Mouse (Mus musculus) retina, adult 2 months (tissue): Measurements from ENCODE around the gene Cald1.

Source experiments
- DNase-seq: peaks from one replicate; pipeline ENCODE4 v3.0.0-alpha.2; 2012; ENCODE audit warnings: low read depth, low spot score

Gene Cald1

GRCm38 (mm10) chr6:34613122-34613521 is 14.8 kb downstream of the Cald1 start:
- no peak for DNase-seq

GRCm38 (mm10) chr6:34615419-34615818 is 17.1 kb downstream of the Cald1 start:
- DNase-seq, result no peak

- no peak for DNase-seq
These were observed 21.2 kb downstream of the Cald1 start for GRCm38 (mm10) chr6:34619494-34619893.

GRCm38 (mm10) chr6:34620242-34620641 is 21.9 kb downstream of the Cald1 start:
- no peak for DNase-seq

GRCm38 (mm10) chr6:34622865-34623264 is 24.6 kb downstream of the Cald1 start:
- DNase-seq, result no peak

GRCm38 (mm10) chr6:34623290-34623689 is 25.0 kb downstream of the Cald1 start:
- DNase-seq, result no peak

- DNase-seq, result no peak
These were observed 26.2 kb downstream of the Cald1 start for GRCm38 (mm10) chr6:34624536-34624935.

GRCm38 (mm10) chr6:34626586-34627245 is 28.4 kb downstream of the Cald1 start:
- no peak for DNase-seq

- DNase-seq, result no peak
These were observed 29.8 kb downstream of the Cald1 start for GRCm38 (mm10) chr6:34628131-34628530.

GRCm38 (mm10) chr6:34633776-34634175 is 35.5 kb downstream of the Cald1 start:
- DNase-seq, result no peak

- DNase-seq, result no peak
These were observed 39.5 kb downstream of the Cald1 start for GRCm38 (mm10) chr6:34637588-34638438.

GRCm38 (mm10) chr6:34638667-34639066 is 40.4 kb downstream of the Cald1 start:
- no peak for DNase-seq

GRCm38 (mm10) chr6:34640226-34640625 is 41.9 kb downstream of the Cald1 start:
- DNase-seq, result no peak

- no peak for DNase-seq
These were observed 42.8 kb downstream of the Cald1 start for GRCm38 (mm10) chr6:34641081-34641480.

- DNase-seq, result no peak
These were observed 43.8 kb downstream of the Cald1 start for GRCm38 (mm10) chr6:34642075-34642547.

- no peak for DNase-seq
These were observed 49.9 kb downstream of the Cald1 start for GRCm38 (mm10) chr6:34648017-34648787.

- no peak for DNase-seq
These were observed 53.0 kb downstream of the Cald1 start for GRCm38 (mm10) chr6:34651298-34651697.

- DNase-seq, result no peak
These were observed 57.4 kb downstream of the Cald1 start for GRCm38 (mm10) chr6:34655719-34656118.

- DNase-seq, result no peak
These were observed 60.5 kb downstream of the Cald1 start for GRCm38 (mm10) chr6:34658791-34659190.

- no peak for DNase-seq
These were observed 62.4 kb downstream of the Cald1 start for GRCm38 (mm10) chr6:34660724-34661123.

GRCm38 (mm10) chr6:34662626-34663025 is 64.3 kb downstream of the Cald1 start:
- DNase-seq, result no peak

- DNase-seq, result no peak
These were observed 66.0 kb downstream of the Cald1 start for GRCm38 (mm10) chr6:34664291-34664690.
